Mouse (Mus musculus) E14TG2a.4 (cell line): ENCODE results near the gene Nudt3.
"Not testable (repeated sequence)": the region's sequence is repeated elsewhere in the genome, so short reads cannot be mapped to it uniquely, and the experiment has no call there.

Experiments
- CTCF ChIP-seq: conservative IDR thresholded peaks from 2 replicates; pipeline ENCODE4 v1.5.1; 2014; ENCODE audit warnings: low read length
- NANOG ChIP-seq: IDR thresholded peaks from 2 replicates; pipeline ENCODE4 v1.6.1; 2014; ENCODE audit warnings: borderline replicate concordance, low read length, mixed read lengths

DNA sequence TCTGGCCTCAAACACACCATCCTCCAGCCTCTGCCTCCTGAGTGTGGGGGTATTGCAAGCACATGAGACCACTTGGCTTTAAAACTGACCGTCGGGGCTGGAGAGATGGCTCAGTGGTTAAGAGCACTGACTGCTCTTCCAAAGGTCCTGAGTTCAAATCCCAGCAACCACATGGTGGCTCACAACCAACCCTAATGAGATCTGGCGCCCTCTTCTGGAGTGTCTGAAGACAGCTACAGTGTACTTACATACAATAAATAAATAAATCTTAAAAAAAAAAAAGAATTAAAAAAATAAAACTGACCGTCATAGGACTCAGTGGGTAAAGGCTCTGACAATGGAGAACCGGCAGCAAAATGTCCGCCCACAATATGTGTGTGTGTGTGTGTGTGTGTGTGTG is 16.6 kb upstream of the Nudt3 start:
- not testable (repeated sequence) for TF ChIP-seq CTCF, NANOG
